Mouse (Mus musculus) midbrain, embryonic 16.5 days (tissue): Measurements from ENCODE around the gene Laptm5. TPM values are rescaled to one million over a fixed set of nuclear protein-coding genes. Genes with fewer than 3 reads are reported as not detected.

ENCODE experiments used
- ATAC-seq: fragments of 200-750 bp; cut with Nextera tagmentation; 2 replicates; pipeline ENCODE4 v1.8.0; 2017; ENCODE audit warnings: moderate TSS enrichment
- H3K27ac ChIP-seq: fragments of 300-500 bp; sonication (generic); 2 replicates; pipeline ENCODE4 v1.5.1; 2014; ENCODE audit warnings: mild to moderate bottlenecking, low read length, mixed read lengths
- H3K27me3 ChIP-seq: fragments of 300-500 bp; sonication (generic); 2 replicates; pipeline ENCODE4 v1.6.1; 2014; ENCODE audit warnings: low read depth, low read length, mixed read lengths; ENCODE audit not compliant: control insufficient read depth, insufficient read depth
- H3K36me3 ChIP-seq: fragments of 300-500 bp; sonication (generic); 2 replicates; pipeline ENCODE4 v1.6.1; 2014; ENCODE audit warnings: mild to moderate bottlenecking, low read length, moderate library complexity, mixed read lengths; ENCODE audit not compliant: control insufficient read depth, insufficient read depth
- H3K4me1 ChIP-seq: fragments of 300-500 bp; sonication (generic); 2 replicates; pipeline ENCODE4 v1.6.1; 2014; ENCODE audit warnings: mild to moderate bottlenecking, low read length, mixed read lengths; ENCODE audit not compliant: control insufficient read depth, insufficient read depth
- H3K4me2 ChIP-seq: fragments of 300-500 bp; sonication (generic); 2 replicates; pipeline ENCODE4 v1.6.1; 2014; ENCODE audit warnings: mild to moderate bottlenecking, low read length, mixed read lengths
- H3K4me3 ChIP-seq: fragments of 300-500 bp; sonication (generic); 2 replicates; pipeline ENCODE4 v1.5.1; 2014; ENCODE audit warnings: low read depth, mild to moderate bottlenecking, low read length, moderate library complexity, mixed read lengths
- H3K9ac ChIP-seq: fragments of 300-500 bp; sonication (generic); 2 replicates; pipeline ENCODE4 v1.6.1; 2014; ENCODE audit warnings: low read depth, low read length, mixed read lengths
- H3K9me3 ChIP-seq: fragments of 300-500 bp; sonication (generic); replicated peaks from 2 replicates; pipeline ENCODE4 v1.6.1; 2014; ENCODE audit warnings: mild to moderate bottlenecking, low read length, mixed read lengths; ENCODE audit not compliant: control insufficient read depth, poor library complexity, severe bottlenecking
- WGBS: fragments of 180-500 bp; shearing (Covaris S2); extraction: QIAGEN DNeasy Blood & Tissue Kit; methylation state at CpG from one replicate; pipeline ENCODE4 v1.1.7; 2014; 5-methylcytosine and 5-hydroxymethylcytosine counted together
- polyA plus RNA-seq: library from polyadenylated mRNA; unstranded; fragments of >200 nt; fragmentation: Nextera tagmentation; extraction: Ambion mirVana; gene quantifications from 2 replicates; pipeline ENCODE4 v1.2.1, GENCODE M21; 2015

The Laptm5 gene
- polyA plus RNA-seq, 1 experiment from 2014 or later, result 22.0 TPM

GRCm38 (mm10) chr4:130905882-130906281 lies 7.0 kb upstream of the Laptm5 start:
- no peak overlapping the region for H3K4me2 ChIP-seq
- no peaks in the 10 kb centered on the region; the same call in 1 of the 2 replicates for H3K4me1 ChIP-seq
- no peak overlapping the region for H3K27ac ChIP-seq
- H3K9ac ChIP-seq, result no peak overlapping the region
- ATAC-seq, result no peak
- H3K9me3 ChIP-seq, result no peaks in the 10 kb centered on the region
- 83% methylated on average over 6 of the region's 6 CpGs for WGBS
- no peaks in the 10 kb centered on the region for H3K27me3 ChIP-seq
- no peak overlapping the region for H3K4me3 ChIP-seq
- H3K36me3 ChIP-seq, result no peaks in the 10 kb centered on the region

DNA sequence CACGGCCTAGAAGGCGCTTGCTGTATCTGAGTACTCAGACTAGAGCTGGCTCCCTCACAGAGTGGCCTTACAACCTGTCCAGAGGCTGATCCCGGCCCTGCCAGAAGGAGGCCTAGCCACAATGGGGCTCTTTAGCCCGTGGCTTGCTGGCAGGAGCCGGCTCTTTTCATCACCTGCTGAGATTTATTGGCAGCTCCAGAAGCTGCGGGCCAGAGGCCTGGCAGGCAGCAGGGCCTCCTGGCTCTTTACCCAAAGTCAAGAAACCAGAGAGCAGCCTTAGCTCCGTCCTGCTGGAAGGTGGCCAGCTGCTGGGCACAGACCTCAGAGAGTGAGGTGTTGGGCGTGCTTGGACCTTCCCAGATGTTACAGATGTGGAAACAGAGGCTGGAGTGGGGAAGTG lies 6.6 kb upstream of the Laptm5 start:
- H3K4me2 ChIP-seq, result no peak overlapping the region
- no peaks in the 10 kb centered on the region for H3K36me3 ChIP-seq
- no peak overlapping the region for H3K4me3 ChIP-seq
- no peaks in the 10 kb centered on the region for H3K27me3 ChIP-seq
- no peaks in the 10 kb centered on the region; the same call in 1 of the 2 replicates for H3K4me1 ChIP-seq
- no peaks in the 10 kb centered on the region for H3K9me3 ChIP-seq
- 34% methylated on average over 8 of the region's 8 CpGs for WGBS
- H3K27ac ChIP-seq, result no peak overlapping the region
- H3K9ac ChIP-seq, result no peak overlapping the region
- no peak for ATAC-seq

DNA sequence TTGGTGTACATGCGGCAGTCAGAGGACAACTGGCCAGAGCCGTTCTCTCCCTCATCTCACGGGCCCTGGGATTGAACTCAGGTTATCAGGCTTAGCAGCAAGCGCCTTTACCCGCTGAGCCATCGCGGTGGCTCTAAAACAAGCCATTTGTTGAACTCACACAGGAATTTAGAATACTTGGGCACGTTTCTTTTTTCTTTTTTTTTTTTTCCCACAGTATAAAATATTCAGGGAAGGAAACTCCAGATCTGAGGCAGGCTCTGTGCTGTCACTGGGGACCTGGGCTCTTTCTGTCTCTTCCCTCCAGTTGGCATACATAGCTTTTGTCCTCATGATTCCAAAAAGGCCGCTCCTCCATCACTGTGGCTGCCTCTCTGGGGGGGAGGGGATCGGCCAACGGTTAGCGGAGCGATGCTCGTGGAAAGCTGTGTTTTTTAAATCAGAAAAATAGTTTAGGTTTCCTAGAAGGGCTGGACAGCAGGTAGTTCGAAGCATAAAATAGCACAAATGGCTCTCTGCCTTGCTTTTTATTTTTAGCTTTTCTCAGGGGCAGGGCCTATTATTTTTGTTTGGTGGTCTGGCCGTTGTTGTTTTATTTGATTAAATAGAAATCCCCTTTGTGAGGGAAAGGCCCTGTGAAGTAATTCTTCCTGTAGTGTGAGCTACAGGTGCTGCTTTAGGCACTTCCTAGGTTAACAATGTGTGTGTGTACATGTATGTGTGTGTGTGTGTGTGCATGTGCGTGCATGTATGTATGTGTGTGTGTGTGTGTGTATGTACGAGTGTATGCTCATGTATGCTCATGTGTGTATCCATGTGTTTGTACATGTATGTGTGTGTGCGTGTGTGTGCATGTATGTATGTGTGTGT lies 5.5 kb upstream of the Laptm5 start:
- Histone ChIP-seq H3K9me3 (no peaks in the 10 kb centered on the region), H3K4me1 (no peaks in the 10 kb centered on the region; the same call in 1 of the 2 replicates), H3K9ac (no peak overlapping the region), H3K36me3 (no peaks in the 10 kb centered on the region), H3K27ac (no peak overlapping the region), H3K4me3 (no peak overlapping the region), H3K4me2 (no peak overlapping the region), H3K27me3 (no peaks in the 10 kb centered on the region)
- 67% methylated on average over 19 of the region's 19 CpGs for WGBS
- no peak for ATAC-seq

- Histone ChIP-seq H3K27ac (no peak overlapping the region), H3K27me3 (no peaks in the 10 kb centered on the region), H3K36me3 (no peaks in the 10 kb centered on the region), H3K4me3 (no peak overlapping the region), H3K4me2 (no peak overlapping the region), H3K4me1 (no peaks in the 10 kb centered on the region; the same call in 1 of the 2 replicates), H3K9me3 (no peaks in the 10 kb centered on the region), H3K9ac (no peak overlapping the region)
- no peak for ATAC-seq
- WGBS, result 91% methylated on average over 10 of the region's 10 CpGs
Observed at GRCm38 (mm10) chr4:130908133-130908532, 4.8 kb upstream of the Laptm5 start.

DNA sequence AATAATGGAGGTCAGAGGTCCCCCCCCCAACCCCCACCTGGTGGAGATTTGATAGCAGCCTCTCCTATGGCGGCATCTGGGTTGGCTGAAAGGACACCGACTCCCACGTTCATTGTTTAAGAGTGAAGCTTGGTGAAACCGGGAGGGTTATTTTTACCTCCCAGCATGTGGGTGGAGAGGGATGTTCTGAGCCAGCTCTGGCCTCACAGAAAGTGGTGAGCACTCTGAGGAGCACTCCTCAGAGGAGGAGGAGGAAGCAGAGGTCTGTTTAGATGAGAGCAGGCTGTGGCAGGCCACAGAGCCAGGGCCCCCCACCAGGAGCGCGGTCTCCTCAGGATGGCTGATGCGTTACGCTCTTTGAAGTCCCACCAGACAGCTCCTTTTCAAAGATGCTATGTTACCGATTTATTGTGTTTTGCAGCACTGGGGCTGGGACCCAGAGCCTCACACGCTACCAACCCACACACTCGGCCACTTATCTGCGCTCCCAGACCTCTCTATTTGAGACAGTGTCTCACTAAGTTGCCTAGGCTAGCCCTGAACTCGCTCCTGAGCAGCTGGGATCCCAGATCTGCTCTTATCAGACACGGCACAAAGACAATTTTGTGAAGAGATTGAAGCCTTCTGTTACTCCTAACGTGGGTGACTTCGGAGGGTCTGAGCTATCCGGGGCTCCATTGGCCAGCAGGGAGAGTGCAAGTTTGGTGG lies 3.6 kb upstream of the Laptm5 start:
- H3K9ac ChIP-seq, result no peak overlapping the region
- H3K27me3 ChIP-seq, result no peaks in the 10 kb centered on the region
- no peaks in the 10 kb centered on the region for H3K36me3 ChIP-seq
- no peak for ATAC-seq
- H3K4me2 ChIP-seq, result no peak overlapping the region
- H3K4me3 ChIP-seq, result no peak overlapping the region
- WGBS, result 56% methylated on average over 17 of the region's 17 CpGs
- no peaks in the 10 kb centered on the region; the same call in 1 of the 2 replicates for H3K4me1 ChIP-seq
- H3K9me3 ChIP-seq, result no peaks in the 10 kb centered on the region
- H3K27ac ChIP-seq, result no peak overlapping the region

- no peaks in the 10 kb centered on the region for H3K27me3 ChIP-seq
- no peak for ATAC-seq
- H3K4me2 ChIP-seq, result no peak overlapping the region
- WGBS, result 56% methylated on average over 7 of the region's 7 CpGs
- no peak overlapping the region for H3K27ac ChIP-seq
- H3K9ac ChIP-seq, result no peak overlapping the region
- no peaks in the 10 kb centered on the region; the same call in 1 of the 2 replicates for H3K4me1 ChIP-seq
- no peaks in the 10 kb centered on the region for H3K9me3 ChIP-seq
- H3K36me3 ChIP-seq, result no peaks in the 10 kb centered on the region
- no peak overlapping the region for H3K4me3 ChIP-seq
Observed at GRCm38 (mm10) chr4:130910666-130911065, 2.3 kb upstream of the Laptm5 start.

DNA sequence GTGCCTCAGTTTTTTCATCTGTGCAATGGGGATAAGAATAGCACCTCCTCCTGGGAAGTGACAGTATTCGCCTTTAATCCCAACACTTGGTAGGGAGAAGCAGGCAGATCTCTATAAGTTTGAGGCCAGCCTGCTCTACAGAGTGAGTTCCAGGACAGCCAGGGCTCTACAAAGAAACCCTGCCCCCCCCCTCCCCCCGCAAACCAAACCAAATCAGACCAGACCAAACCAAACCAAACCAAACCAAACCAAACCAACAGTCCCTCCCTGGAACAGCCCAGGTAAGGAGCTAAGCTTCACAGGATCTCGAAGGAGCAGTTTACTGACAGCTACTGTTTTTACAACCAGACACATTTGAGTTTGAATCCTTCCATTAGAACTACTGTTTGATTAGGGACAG lies 299 bp upstream of the Laptm5 start:
- Histone ChIP-seq H3K36me3 (no peaks in the 10 kb centered on the region), H3K4me1 (no peaks in the 10 kb centered on the region; the same call in 1 of the 2 replicates), H3K9me3 (no peaks in the 10 kb centered on the region), H3K9ac (no peak overlapping the region), H3K4me3 (no peak overlapping the region), H3K4me2 (no peak overlapping the region), H3K27ac (no peak overlapping the region), H3K27me3 (no peaks in the 10 kb centered on the region)
- no peak for ATAC-seq
- WGBS, result 88% methylated on average over 3 of the region's 3 CpGs

- Histone ChIP-seq H3K36me3 (no peaks in the 10 kb centered on the region), H3K9ac (no peak overlapping the region), H3K9me3 (no peaks in the 10 kb centered on the region), H3K4me1 (no peaks in the 10 kb centered on the region; the same call in 1 of the 2 replicates), H3K4me3 (no peak overlapping the region), H3K4me2 (no peak overlapping the region), H3K27me3 (no peaks in the 10 kb centered on the region), H3K27ac (no peak overlapping the region)
- no peak for ATAC-seq
- WGBS, result 80% methylated on average over 3 of the region's 3 CpGs
Observed at GRCm38 (mm10) chr4:130913511-130913910, 586 bp downstream of the Laptm5 start.

GRCm38 (mm10) chr4:130914011-130914410 lies 1.1 kb downstream of the Laptm5 start:
- H3K27ac ChIP-seq, result no peak overlapping the region
- H3K36me3 ChIP-seq, result no peaks in the 10 kb centered on the region
- H3K4me1 ChIP-seq, result no peaks in the 10 kb centered on the region; the same call in 1 of the 2 replicates
- 94% methylated on average over 4 of the region's 4 CpGs for WGBS
- no peaks in the 10 kb centered on the region for H3K27me3 ChIP-seq
- H3K4me2 ChIP-seq, result no peak overlapping the region
- no peaks in the 10 kb centered on the region for H3K9me3 ChIP-seq
- H3K9ac ChIP-seq, result no peak overlapping the region
- ATAC-seq, result no peak
- H3K4me3 ChIP-seq, result no peak overlapping the region
